Mouse (Mus musculus) limb, embryonic 10.5 days (tissue): ENCODE measurements around the gene Ints5. TPM values are rescaled to one million over a fixed set of nuclear protein-coding genes. Genes with fewer than 3 reads are reported as not detected.
A peak's percentile ranks its signal among the peaks of the same experiment; 100 is the strongest.

Experiments used
- DNase-seq: peaks from one replicate; pipeline ENCODE4 v3.0.0-alpha.2; 2017; ENCODE audit warnings: low spot score
- H3K27ac ChIP-seq: fragments of 300-500 bp; sonication (generic); 2 replicates; pipeline ENCODE4 v1.5.1; 2016; ENCODE audit warnings: mild to moderate bottlenecking
- H3K27me3 ChIP-seq: fragments of 300-500 bp; sonication (generic); 2 replicates; pipeline ENCODE4 v1.6.1; 2016; ENCODE audit warnings: low read depth, mild to moderate bottlenecking; ENCODE audit not compliant: poor library complexity, severe bottlenecking
- H3K36me3 ChIP-seq: fragments of 300-500 bp; sonication (generic); 2 replicates; pipeline ENCODE4 v1.6.1; 2016; ENCODE audit warnings: mild to moderate bottlenecking, moderate library complexity
- H3K4me1 ChIP-seq: fragments of 300-500 bp; sonication (generic); 2 replicates; pipeline ENCODE4 v1.6.1; 2016
- H3K4me3 ChIP-seq: fragments of 300-500 bp; sonication (generic); 2 replicates; pipeline ENCODE4 v1.5.1; 2016; ENCODE audit warnings: mild to moderate bottlenecking, moderate library complexity
- H3K9me3 ChIP-seq: fragments of 300-500 bp; sonication (generic); replicated peaks from 2 replicates; pipeline ENCODE4 v1.6.1; 2016; ENCODE audit warnings: mild to moderate bottlenecking
- WGBS: fragments of 180-500 bp; shearing (Covaris S2); methylation state at CpG from one replicate; pipeline ENCODE4 v1.1.7; 2016; 5-methylcytosine and 5-hydroxymethylcytosine counted together
- polyA plus RNA-seq: library from polyadenylated mRNA; unstranded; fragments of >200 nt; fragmentation: Nextera tagmentation; extraction: Ambion mirVana; gene quantifications from 2 replicates; pipeline ENCODE4 v1.2.1, GENCODE M21; 2016

Gene Ints5
- polyA plus RNA-seq, 1 experiment from 2014 or later: 59.2 TPM

DNA sequence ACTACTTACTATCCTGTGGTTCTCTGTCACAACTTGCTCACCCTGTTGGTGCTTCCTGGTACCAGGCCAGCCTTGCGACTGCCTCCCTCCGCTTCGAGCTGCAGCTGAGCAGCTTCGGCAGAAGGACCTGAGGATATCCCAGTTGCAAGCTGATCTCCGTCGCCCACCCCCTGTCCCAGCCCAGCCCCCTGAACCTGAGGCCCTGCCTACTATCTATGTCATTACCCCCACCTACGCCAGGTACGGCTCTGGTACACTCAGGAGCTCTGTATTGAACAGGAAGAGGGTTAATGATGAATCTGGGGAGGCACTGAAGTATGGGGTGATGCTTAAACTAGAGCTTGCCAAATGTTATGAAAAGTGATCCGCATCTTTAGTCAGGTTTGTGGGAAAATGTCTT is 28.9 kb downstream of the Ints5 start:
- H3K27ac ChIP-seq: no peak overlapping the region
- H3K4me3 ChIP-seq: peak overlapping the region; percentile 85
- no peaks in the 10 kb centered on the region for H3K9me3 ChIP-seq
- no peaks in the 10 kb centered on the region for H3K27me3 ChIP-seq
- peaks cover 16% of the 10 kb centered on the region for H3K4me1 ChIP-seq
- WGBS: 75% methylated on average over 9 of the region's 9 CpGs
- peaks cover 45% of the 10 kb centered on the region for H3K36me3 ChIP-seq
- DNase-seq: no peak

DNA sequence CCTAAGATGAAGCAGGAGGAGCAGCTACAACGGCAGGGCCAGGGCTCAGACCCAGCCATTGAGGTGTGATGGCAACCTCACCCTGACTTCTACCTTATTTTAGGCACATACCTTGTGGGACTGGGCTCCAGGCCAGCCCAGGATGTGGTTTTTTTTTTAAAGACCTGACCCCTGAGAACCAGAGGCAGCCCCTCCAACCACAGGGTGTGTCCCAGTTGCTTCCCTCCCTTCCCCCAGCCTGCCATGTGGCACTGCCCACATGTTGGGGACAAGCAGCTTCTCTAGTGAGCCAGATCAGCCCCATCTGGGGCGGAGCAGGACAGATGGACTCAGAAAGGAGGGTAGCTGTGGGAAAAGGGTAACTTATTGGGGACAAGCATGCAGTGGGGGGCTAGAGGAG is 34.0 kb downstream of the Ints5 start:
- 90% methylated on average over 2 of the region's 2 CpGs for WGBS
- Histone ChIP-seq H3K36me3 (peaks cover 64% of the 10 kb centered on the region), H3K9me3 (no peaks in the 10 kb centered on the region), H3K4me1 (peaks cover 29% of the 10 kb centered on the region), H3K4me3 (no peak overlapping the region), H3K27ac (no peak overlapping the region), H3K27me3 (no peaks in the 10 kb centered on the region)
- DNase-seq: no peak

DNA sequence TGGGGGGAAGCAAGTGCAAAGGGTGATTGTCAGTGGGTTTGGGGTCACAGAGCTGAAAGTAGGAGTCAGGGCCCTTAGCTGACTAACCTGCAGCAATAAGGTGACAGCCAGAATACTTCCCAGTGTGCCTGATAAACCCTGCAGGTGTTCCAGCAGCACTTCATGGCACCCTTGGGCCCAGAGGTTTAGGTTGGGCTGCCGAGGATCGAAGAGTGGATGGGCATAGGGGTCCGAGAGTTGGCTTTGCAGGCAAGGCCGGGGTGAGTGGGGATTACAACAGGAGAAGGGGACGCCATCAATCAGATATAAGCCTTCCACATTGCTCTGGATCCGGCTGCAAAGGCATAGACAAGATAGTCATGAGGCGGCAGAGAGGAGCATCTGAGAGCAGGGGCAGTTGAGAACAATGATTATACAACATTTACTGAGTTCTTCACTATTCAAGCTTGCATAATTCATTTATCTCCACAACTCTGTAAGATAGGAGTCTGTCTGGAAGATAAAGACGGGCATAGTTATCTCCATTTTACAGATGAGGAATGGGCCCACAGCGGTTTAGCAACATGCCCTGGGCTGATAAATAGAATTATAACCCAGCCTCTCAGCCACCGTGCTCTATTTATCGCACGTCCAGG is 35.2 kb downstream of the Ints5 start:
- Histone ChIP-seq H3K4me3 (no peak overlapping the region), H3K9me3 (no peaks in the 10 kb centered on the region), H3K27me3 (no peaks in the 10 kb centered on the region), H3K36me3 (peaks cover 64% of the 10 kb centered on the region), H3K4me1 (peaks cover 28% of the 10 kb centered on the region), H3K27ac (no peak overlapping the region)
- 90% methylated on average over 12 of the region's 12 CpGs for WGBS
- no peak for DNase-seq

DNA sequence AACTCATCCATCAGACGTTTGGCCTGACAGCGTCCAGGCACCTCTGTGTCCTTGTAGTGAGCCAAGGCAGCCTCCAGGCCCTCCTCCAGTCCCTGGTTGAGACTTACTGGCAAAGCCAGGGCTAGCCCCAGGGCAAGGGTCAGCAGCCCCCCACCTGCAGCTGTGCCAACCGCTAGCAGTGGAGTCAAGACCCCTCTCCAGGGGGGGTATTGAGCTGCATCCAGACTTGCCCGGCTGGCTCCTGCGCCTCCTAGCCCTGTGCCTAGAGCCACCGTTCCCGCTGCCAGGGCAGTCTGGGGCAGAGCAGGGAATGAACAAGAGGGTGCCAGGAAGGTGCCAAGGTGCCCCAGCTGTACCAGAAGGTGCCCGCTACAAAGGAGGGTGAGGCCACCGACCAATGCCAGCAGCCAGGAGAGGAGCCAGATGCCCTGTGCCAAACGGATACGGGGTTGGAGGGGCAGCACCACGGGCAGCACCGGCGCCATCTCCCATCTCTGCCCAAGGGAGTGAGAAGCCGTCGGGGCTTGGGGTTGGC is 36.0 kb downstream of the Ints5 start:
- Histone ChIP-seq H3K36me3 (peaks cover 66% of the 10 kb centered on the region), H3K4me1 (peaks cover 28% of the 10 kb centered on the region), H3K27ac (peak overlapping the region; percentile 92), H3K27me3 (no peaks in the 10 kb centered on the region), H3K4me3 (peak overlapping the region; percentile 80), H3K9me3 (no peaks in the 10 kb centered on the region)
- DNase-seq: no peak
- 18% methylated on average over 16 of the region's 16 CpGs for WGBS

DNA sequence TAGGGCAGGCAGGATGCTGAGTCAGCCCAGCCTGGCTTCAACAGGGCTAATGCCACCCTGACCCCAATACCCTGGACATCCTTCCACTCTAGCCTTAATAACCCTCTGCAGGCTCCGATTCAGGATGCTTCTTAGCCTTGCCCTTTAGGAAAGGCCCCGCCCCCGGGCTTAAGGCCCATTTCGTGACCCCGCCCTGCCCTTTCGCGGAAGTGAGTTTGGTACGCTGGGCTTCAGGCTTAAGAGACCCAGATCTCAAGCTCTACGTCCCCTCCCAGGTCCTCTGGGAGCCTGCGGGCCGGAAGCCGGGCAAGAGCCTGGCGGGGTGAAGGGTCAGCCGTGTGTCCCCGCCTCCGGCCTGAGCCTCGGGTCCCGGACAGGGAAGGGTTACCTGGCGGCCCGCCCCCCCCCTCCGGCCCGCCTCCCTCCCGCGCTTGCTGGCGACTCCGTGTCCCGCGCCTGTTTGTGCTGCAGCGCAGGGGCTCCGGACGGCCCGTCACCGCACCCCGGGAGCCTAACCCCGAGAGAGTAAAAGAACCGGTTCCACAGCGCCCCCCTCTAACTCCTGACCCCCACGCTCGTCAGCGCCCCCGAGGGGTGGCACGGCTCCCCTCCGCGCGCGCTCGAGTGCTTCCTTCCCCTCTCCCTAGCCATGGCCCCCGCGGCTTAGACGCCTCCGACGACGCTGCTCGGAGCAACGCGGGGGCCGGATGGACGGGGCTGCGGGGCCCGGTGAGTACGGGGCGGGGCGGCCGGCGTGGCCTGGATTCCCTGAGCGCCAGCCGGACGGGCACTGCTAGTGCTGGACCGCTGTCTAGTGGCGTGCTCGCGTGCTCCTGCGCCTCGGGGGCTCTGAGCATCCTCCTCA is 36.7 kb downstream of the Ints5 start, which contains the start of the genes Rom1 and Eml3:
Gene Rom1 (minus strand): TSS at position 133 of the 865 bp plus-strand sequence.
Gene Eml3 (plus strand): TSS at position 329 of the 865 bp plus-strand sequence.
- WGBS: under 1% methylated on average over 73 of the region's 74 CpGs
- DNase-seq: peak; percentile 84
- Histone ChIP-seq H3K27ac (peak within 1 kb of the TSS; percentile 92), H3K36me3 (peaks cover 70% of the 10 kb centered on the region), H3K27me3 (no peaks in the 10 kb centered on the region), H3K4me3 (peak within 1 kb of the TSS; percentile 80), H3K9me3 (no peaks in the 10 kb centered on the region), H3K4me1 (peaks cover 28% of the 10 kb centered on the region)

DNA sequence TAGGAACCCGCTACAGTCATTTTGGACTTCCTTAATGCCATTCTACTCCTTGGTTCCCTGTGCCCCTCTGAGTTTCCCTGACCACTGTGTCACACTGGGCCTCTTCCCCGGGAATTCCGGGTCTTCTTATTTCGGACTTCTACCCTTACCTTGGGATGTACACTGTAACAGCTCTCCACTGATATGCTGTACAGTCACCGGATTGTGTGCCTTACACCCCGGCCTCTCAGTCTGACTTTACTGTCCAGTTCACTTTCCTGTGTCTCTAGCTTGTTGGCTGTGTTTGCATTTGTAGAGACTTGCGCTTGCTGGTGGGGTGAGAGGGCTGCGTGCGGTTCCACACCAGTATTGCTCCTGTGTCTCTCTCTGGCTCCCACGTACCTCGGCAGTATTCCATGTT is 37.3 kb downstream of the Ints5 start:
- peaks cover 74% of the 10 kb centered on the region for H3K36me3 ChIP-seq
- peak overlapping the region; percentile 92 for H3K27ac ChIP-seq
- H3K9me3 ChIP-seq: no peaks in the 10 kb centered on the region
- H3K27me3 ChIP-seq: no peaks in the 10 kb centered on the region
- peaks cover 28% of the 10 kb centered on the region for H3K4me1 ChIP-seq
- H3K4me3 ChIP-seq: peak overlapping the region; percentile 80
- no peak for DNase-seq
- WGBS: 15% methylated on average over 11 of the region's 11 CpGs

GRCm38 (mm10) chr19:8930771-8931170 is 38.0 kb downstream of the Ints5 start:
- H3K27me3 ChIP-seq: no peaks in the 10 kb centered on the region
- peak overlapping the region; percentile 92 for H3K27ac ChIP-seq
- H3K4me3 ChIP-seq: peak overlapping the region; percentile 80
- WGBS: 85% methylated on average over 7 of the region's 7 CpGs
- no peaks in the 10 kb centered on the region for H3K9me3 ChIP-seq
- H3K36me3 ChIP-seq: peaks cover 74% of the 10 kb centered on the region
- DNase-seq: no peak
- H3K4me1 ChIP-seq: peaks cover 28% of the 10 kb centered on the region

DNA sequence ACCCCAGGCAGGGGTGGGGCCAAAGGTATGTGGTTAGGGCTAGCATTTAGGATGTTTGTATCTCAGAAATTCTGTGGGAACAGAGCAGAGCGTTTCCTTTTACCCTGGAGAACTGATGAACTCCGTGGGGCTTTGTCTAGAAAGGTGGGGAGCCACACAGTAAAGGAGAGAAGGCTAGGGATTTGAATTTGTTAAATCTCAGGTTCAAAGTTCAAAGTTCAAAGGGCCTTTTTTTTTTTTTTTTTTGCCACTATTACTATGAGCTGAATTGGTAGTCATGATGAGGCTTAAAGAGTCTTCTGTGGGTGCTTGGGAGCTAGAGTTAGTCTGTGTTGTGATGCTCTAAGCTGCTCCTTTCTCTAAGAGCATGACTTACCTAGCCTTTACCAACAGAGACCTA is 43.9 kb downstream of the Ints5 start:
- no peaks in the 10 kb centered on the region for H3K9me3 ChIP-seq
- no peak for DNase-seq
- no peak overlapping the region for H3K27ac ChIP-seq
- peaks cover 85% of the 10 kb centered on the region for H3K36me3 ChIP-seq
- H3K4me3 ChIP-seq: no peak overlapping the region
- H3K27me3 ChIP-seq: no peaks in the 10 kb centered on the region
- H3K4me1 ChIP-seq: peaks cover 15% of the 10 kb centered on the region
- WGBS: 84% methylated on average over 2 of the region's 2 CpGs

- Histone ChIP-seq H3K4me3 (peak overlapping the region; percentile 85), H3K27ac (peak overlapping the region; percentile 99), H3K27me3 (no peaks in the 10 kb centered on the region), H3K9me3 (no peaks in the 10 kb centered on the region), H3K4me1 (peaks cover 36% of the 10 kb centered on the region), H3K36me3 (peaks cover 78% of the 10 kb centered on the region)
- DNase-seq: no peak
- 82% methylated on average over 15 of the region's 15 CpGs for WGBS
These were observed 47.8 kb downstream of the Ints5 start for GRCm38 (mm10) chr19:8940526-8941133.

GRCm38 (mm10) chr19:8941136-8941514 is 48.3 kb downstream of the Ints5 start:
- Histone ChIP-seq H3K4me3 (peak overlapping the region; percentile 85), H3K4me1 (peaks cover 36% of the 10 kb centered on the region), H3K27ac (peak overlapping the region; percentile 99), H3K36me3 (peaks cover 78% of the 10 kb centered on the region), H3K9me3 (no peaks in the 10 kb centered on the region), H3K27me3 (no peaks in the 10 kb centered on the region)
- WGBS: 30% methylated on average over 10 of the region's 10 CpGs
- peak; percentile 41 for DNase-seq

- peak within 1 kb of the TSS; percentile 99 for H3K27ac ChIP-seq
- no peaks in the 10 kb centered on the region for H3K9me3 ChIP-seq
- H3K27me3 ChIP-seq: no peaks in the 10 kb centered on the region
- under 1% methylated on average over 64 of the region's 64 CpGs for WGBS
- H3K4me1 ChIP-seq: peaks cover 36% of the 10 kb centered on the region
- peaks cover 78% of the 10 kb centered on the region for H3K36me3 ChIP-seq
- peak; percentile 98 for DNase-seq
- peak within 1 kb of the TSS; percentile 85 for H3K4me3 ChIP-seq
These were observed 48.9 kb downstream of the Ints5 start, which contains the start of gene Mta2 for GRCm38 (mm10) chr19:8941515-8942217. Gene Mta2, plus strand, starts transcription at chr19:8941875.

DNA sequence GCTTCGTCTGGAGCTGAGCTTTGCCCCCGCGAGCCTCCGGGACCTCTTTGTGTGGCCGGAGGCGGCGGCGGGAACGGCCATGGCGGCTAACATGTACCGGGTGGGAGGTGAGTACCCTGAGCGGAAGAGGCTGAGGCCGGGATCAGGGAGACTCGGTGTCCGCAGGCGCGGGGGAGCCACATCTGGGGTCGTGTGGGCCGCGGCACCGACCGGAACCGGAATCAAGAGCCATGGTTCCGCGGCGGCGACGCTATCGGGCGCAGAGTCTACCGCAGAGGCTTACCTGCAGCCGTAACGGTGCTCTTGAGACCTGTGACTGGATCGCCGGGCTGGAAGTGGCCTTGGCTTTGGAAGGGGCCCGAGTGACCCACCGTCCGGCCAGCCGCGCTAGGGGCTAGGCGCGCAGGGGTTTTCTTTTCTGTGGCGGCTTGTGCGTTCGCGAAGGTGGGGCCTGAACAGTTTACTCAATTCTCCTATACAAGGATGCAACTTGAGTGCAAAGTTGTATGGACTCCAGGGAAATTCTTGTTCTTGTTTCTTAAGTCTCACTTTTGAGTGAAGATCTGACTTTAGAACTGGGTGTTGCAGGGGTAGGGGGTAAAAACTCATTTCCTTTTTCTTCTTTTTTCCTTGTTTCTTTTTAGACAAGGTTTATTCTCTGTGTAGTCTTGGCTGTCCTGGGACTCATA is 49.6 kb downstream of the Ints5 start:
- peak overlapping the region; percentile 85 for H3K4me3 ChIP-seq
- DNase-seq: peak; percentile 80
- peaks cover 36% of the 10 kb centered on the region for H3K4me1 ChIP-seq
- H3K36me3 ChIP-seq: peaks cover 77% of the 10 kb centered on the region
- H3K9me3 ChIP-seq: no peaks in the 10 kb centered on the region
- no peaks in the 10 kb centered on the region for H3K27me3 ChIP-seq
- under 1% methylated on average over 44 of the region's 46 CpGs for WGBS
- H3K27ac ChIP-seq: peak overlapping the region; percentile 99
